Mouse (Mus musculus) neutrophil, adult 65 days (primary cell): ENCODE data around the gene Metap1d. TPM values are rescaled to one million over a fixed set of nuclear protein-coding genes. Genes with fewer than 3 reads are reported as not detected.

Experiments used
- total RNA-seq: library from RNA; stranded (reverse); gene quantifications from 2 replicates; pipeline ENCODE4 v1.2.4, GENCODE M21; 2023

The Metap1d gene
- 5.7 and 7.0 TPM in 2 replicates for total RNA-seq

GRCm38 (mm10) chr2:71453161-71453916 is at the start of gene Metap1d:
Metap1d (plus strand) TSS chr2:71453276.

GRCm38 (mm10) chr2:71528014-71528713 is 75.1 kb downstream of the Metap1d start, which contains the start of gene Dlx1:
Dlx1 (plus strand) TSS chr2:71528113.

GRCm38 (mm10) chr2:71546640-71547071 is 93.6 kb downstream of the Metap1d start, which contains the start of gene Dlx2:
Dlx2 (minus strand) TSS chr2:71546754.

Other genes with a start within 250 kb of the Metap1d start
- 65.8 and 70.9 TPM in 2 replicates for gene Dync1i2, start 241.6 kb upstream of the Metap1d start, total RNA-seq
- 50.8 and 63.7 TPM in 2 replicates for gene Slc25a12, start 85.5 kb upstream of the Metap1d start, total RNA-seq
- 29.3 and 37.6 TPM in 2 replicates for gene Hat1, start 64.3 kb upstream of the Metap1d start, total RNA-seq
- gene Dlx1, start 74.8 kb downstream of the Metap1d start, total RNA-seq = not detected in 2 replicates
- gene Dlx2, start 93.5 kb downstream of the Metap1d start, total RNA-seq = not detected in 2 replicates